Mouse (Mus musculus): Measurements from ENCODE around the gene Gm11127.

DNA sequence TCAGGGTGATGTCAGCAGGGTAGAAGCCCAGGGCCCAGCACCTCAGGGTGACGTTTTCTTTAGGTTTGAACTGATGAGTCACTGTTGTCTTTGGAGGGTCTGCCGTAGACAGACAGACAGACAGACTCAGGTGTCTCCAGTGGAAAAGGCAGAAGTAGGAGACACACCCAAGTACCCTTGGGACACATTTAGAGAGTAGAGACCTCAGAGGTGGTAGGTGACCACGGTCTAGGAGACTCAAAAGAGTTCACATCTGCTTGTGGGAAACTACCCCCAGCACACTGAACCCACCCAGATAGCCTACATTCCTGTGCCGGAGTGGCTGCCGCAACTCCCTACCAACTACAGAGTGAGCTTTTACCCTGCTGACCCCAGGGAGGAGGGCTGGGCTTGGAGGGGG lies 43.2 kb downstream of the Gm11127 start:
- TF ChIP-seq CTCF (IDR thresholded peaks at IDR 0.05; ENCODE audit: control insufficient read depth, insufficient read depth, insufficient read length) (no peak), CEBPB (IDR thresholded peaks at IDR 0.05; ENCODE audit: low read depth) (no peak), MAX (IDR thresholded peaks at IDR 0.05) (no peak), MYOG (IDR thresholded peaks at IDR 0.05; ENCODE audit: control insufficient read depth, extremely low read depth, insufficient read length) (no peak)

All from C2C12 (cell line).